Mouse (Mus musculus): ENCODE results near the gene Sh3gl2. TPM values are rescaled to one million over a fixed set of nuclear protein-coding genes. Genes with fewer than 3 reads are reported as not detected.

Gene Sh3gl2
- polyA plus RNA-seq, 2 experiments from 2014 or later = not detected

DNA sequence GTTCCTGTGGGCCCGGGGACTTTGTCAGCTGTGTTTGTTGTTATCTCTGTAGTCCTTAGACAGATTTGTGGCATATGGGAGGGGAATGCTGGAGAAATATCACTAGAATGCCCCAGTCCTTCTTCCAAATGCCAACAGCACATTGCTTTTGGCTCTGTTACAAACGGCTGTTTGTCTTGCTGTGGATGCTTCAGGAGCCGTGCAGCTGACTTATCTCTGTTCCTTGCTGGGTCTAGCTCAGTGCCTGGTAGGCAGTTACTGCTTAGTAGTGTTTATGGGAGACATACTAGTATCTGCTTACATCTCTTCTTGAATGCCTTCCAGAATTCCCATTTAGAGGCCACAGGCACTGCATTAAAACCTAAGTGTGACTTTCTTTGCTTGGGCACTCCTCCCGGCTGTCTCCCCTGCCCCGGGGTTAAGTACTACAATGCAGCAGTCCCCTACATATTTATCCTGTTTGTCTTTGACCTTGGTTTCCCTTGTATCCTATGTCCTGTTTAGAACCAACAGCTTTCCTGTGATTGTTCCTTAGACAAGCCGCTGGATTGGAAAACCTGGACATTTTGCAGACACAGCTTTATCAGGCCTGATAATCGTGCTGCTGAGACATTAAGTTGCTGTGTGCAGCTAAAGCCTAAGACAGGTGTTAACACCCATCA is 101.1 kb downstream of the Sh3gl2 start:
- ATAC-seq = no peak

DNA sequence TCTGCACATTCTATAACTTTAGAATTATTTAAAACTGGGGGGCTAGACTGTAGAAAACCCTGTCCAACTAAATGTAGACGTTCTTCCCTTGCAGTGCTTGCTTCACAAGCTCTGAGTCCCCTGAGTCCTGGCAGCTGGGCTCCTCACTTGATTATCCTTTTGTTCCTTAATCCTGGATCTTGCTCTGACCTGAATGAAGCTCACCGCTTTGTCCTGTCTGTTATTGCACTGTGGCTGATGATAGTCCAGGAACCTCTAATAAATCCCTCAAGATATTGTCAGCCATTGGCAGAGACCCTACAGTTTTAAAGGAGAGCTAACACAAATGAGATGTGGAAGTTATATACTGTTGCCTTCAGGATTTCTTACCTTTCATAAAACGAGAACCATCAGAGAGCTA is 114.2 kb downstream of the Sh3gl2 start:
- ATAC-seq = no peak

DNA sequence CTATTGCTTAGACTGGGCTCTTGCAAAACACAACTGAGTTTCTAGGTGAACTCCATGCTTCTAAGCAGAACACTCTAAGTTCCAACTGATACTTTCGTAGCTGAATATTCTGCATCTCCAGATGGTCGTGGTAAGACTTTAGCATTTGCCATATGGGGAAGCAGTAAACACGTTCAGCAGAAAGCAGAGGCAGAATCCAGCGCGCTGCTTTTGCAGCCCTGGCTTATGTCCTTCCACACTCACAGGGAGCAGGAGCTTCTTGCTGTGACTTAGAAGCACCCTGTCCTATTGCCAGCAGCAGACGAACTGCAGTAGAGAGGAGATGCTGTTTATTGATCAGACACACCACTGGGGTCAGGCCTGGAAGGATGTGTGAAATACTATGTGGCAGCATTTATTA is 120.5 kb downstream of the Sh3gl2 start:
- no peak for ATAC-seq

DNA sequence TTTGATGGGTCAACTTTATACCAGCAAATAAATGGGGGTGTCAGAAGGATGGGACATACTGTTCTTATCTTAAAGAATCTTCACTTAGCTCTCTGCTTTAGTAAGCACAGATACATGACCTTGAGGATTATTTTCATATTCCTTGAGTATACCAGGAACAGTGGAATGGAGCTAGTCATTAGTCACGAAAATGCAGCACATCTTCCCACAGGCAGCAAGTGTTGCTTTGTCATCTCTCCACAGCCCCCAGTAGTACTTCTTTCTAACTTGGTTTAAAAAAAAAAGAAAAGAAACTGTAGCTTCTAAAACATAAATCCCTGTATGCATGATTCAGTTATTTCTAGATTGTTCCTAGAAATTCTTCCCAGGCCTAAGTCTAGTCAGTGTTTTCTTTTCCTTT is 121.1 kb downstream of the Sh3gl2 start:
- no peak for ATAC-seq

- no peak for ATAC-seq
Measured at GRCm38 (mm10) chr4:85334688-85335200, 129.8 kb downstream of the Sh3gl2 start.

DNA sequence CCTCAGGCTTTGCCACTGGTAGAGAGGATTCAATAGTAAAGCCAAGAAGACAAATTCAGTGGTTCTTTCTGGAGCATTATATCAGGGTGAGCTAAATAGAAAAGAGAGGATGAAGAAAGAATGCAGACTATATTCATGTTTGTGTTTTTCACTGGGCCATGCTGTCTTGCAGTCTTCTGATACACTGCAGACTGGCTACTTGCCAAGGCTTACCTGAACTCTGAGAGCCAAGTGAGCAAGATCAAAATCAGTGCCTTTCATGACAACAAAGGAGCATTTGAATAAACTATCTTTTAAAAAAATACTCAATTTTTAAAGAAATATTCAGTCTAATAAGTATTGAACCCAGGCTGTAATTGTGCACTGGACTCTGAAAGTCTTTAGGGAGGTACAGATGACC is 131.4 kb downstream of the Sh3gl2 start:
- ATAC-seq = no peak

- no peak for ATAC-seq
Measured at GRCm38 (mm10) chr4:85339126-85339525, 134.2 kb downstream of the Sh3gl2 start.

GRCm38 (mm10) chr4:85340686-85341085 is 135.8 kb downstream of the Sh3gl2 start:
- no peak for ATAC-seq

GRCm38 (mm10) chr4:85345911-85346310 is 141.0 kb downstream of the Sh3gl2 start:
- ATAC-seq = no peak

- ATAC-seq = no peak
Measured at GRCm38 (mm10) chr4:85348079-85348643, 143.2 kb downstream of the Sh3gl2 start.

GRCm38 (mm10) chr4:85362661-85363060 is 157.7 kb downstream of the Sh3gl2 start:
- ATAC-seq = no peak

GRCm38 (mm10) chr4:85363205-85363604 is 158.3 kb downstream of the Sh3gl2 start:
- no peak for ATAC-seq

DNA sequence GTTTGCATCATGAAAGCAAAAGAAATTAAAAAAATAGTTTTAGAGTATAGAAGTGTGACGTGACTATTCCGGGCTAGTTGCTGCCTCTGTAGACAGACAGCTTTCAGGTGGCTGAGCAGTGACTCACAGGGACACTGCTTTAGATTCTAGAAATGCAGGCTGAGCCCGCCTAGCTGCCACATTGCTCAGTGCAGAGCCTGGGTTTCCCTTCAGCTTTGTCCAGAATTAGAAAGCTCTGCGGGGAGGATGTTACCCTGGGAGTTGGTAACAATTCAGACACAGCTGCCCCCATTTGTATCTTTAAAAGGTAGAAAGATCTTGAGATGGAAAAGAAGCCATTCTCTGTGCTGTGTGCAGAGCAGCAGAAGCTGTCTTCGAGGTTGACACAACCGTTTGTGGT is 166.1 kb downstream of the Sh3gl2 start:
- ATAC-seq = no peak

GRCm38 (mm10) chr4:85374801-85375200 is 169.9 kb downstream of the Sh3gl2 start:
- ATAC-seq = no peak

DNA sequence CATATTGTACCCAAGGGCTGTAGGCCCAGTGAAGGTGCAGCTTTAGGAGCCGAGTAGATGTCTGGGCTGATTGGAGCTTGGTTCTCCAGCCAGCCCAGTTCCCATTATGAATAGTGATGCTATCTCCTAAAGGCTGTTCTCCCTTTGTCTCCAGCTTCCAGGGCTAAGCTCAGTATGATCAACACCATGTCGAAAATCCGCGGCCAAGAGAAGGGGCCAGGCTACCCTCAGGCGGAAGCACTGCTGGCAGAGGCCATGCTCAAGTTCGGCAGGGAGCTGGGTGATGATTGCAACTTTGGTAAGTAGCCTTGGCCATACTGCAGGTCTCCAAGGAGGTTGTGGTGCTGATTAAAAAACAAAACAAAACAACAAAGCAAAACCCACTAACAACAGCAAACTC is 171.3 kb downstream of the Sh3gl2 start:
- ATAC-seq = no peak

DNA sequence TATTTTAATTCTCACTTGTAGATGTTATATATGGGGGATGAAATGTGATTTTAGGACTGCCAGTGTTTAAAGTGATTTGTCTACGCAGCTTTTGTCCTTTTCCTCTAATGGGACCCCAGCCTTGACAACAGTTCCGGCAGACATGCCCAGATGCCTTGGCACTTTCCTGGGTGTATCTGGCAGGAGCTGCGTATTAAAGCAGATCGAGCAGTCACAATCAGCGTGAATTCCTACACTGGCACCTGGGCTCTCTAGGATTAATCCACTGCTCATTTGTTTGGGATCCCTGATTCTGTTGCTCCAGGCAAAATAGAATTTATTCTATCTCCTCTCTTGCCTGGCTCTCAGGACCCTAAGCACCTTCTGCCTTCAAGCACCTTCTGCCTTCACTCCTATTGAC is 171.7 kb downstream of the Sh3gl2 start:
- no peak for ATAC-seq

GRCm38 (mm10) chr4:85385241-85385640 is 180.3 kb downstream of the Sh3gl2 start:
- no peak for ATAC-seq

- ATAC-seq = no peak
Measured at GRCm38 (mm10) chr4:85387676-85388075, 182.8 kb downstream of the Sh3gl2 start.

GRCm38 (mm10) chr4:85391795-85392194 is 186.9 kb downstream of the Sh3gl2 start:
- no peak for ATAC-seq

- no peak for ATAC-seq
Measured at GRCm38 (mm10) chr4:85398765-85399164, 193.8 kb downstream of the Sh3gl2 start.

GRCm38 (mm10) chr4:85402823-85403222 is 197.9 kb downstream of the Sh3gl2 start:
- ATAC-seq = no peak

DNA sequence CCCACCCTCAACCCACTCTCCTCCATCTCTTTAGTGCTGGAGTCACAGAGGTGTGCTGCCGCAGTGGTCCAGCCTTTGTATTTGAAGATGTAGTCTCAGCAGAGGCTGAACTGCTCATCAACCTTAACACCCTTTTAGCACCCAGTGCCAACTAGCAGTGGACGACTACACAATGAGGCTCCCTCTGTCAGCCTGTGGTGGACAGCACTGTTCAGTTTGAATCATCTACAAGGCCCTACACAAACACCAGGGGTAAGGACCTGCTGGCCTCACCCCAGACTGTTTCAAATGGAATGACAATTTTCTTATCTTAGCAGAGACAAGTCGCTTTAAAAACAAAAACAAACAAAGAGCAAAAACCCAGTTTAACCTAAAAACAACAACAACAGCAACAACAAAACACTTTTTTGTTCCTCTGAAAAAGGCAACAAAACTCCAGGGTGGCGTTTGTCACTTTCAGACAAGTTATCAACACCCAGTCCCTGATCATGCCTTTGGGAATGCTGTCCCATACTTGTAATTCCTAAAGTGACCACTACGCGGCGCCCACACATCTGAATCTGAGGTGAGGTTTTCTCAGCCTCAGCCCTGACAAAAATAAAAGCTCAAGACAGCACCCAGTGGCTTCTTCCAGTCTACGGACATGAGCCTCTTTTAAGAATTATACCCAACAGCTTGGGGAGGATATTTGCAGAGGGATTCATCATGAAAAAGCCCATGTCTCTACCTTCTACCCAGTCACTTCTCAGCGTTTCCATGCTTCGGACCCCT is 199.7 kb downstream of the Sh3gl2 start:
- ATAC-seq = no peak

DNA sequence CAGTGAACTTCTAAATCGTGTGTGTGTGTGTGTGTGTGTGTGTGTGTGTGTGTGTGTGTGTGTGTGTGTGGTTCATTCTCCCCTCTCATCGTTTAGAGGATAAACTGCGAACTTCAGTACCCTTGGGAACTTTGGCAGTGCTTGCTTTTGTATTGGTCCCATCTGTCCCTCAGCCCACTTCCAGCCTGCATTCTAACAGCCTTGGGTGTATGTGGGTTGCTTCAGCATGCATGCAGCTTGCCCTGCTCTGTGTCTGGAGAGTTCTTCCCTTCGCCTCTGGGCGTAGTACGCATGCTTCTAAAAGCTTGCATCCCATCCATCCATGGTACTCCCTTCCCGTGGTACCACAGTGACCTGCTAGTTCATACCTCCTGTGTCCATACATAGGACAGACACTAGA is 200.3 kb downstream of the Sh3gl2 start:
- no peak for ATAC-seq

- no peak for ATAC-seq
Measured at GRCm38 (mm10) chr4:85416466-85416865, 211.5 kb downstream of the Sh3gl2 start.
